Mouse (Mus musculus) stomach, embryonic 16.5 days (tissue): ENCODE measurements around the gene Sfxn1. TPM values are rescaled to one million over a fixed set of nuclear protein-coding genes. Genes with fewer than 3 reads are reported as not detected.

Experiments used
- ATAC-seq: fragments of 200-750 bp; cut with Nextera tagmentation; 2 replicates; pipeline ENCODE4 v1.8.0; 2017; ENCODE audit warnings: moderate number of reproducible peaks, moderate TSS enrichment; ENCODE audit not compliant: insufficient read depth, low FRiP score
- H3K27ac ChIP-seq: fragments of 300-500 bp; sonication (generic); 2 replicates; pipeline ENCODE4 v1.5.1; 2014; ENCODE audit warnings: low read length
- H3K27me3 ChIP-seq: fragments of 300-500 bp; sonication (generic); 2 replicates; pipeline ENCODE4 v1.6.1; 2014; ENCODE audit warnings: low read length, control low read depth, mixed read lengths; ENCODE audit not compliant: control insufficient read depth, insufficient read depth
- H3K36me3 ChIP-seq: fragments of 300-500 bp; sonication (generic); 2 replicates; pipeline ENCODE4 v1.6.1; 2014; ENCODE audit warnings: low read length; ENCODE audit not compliant: control insufficient read depth, insufficient read depth
- H3K4me1 ChIP-seq: fragments of 300-500 bp; sonication (generic); 2 replicates; pipeline ENCODE4 v1.6.1; 2014; ENCODE audit warnings: low read length, control low read depth, mixed read lengths; ENCODE audit not compliant: control insufficient read depth, insufficient read depth
- H3K4me2 ChIP-seq: fragments of 300-500 bp; sonication (generic); 2 replicates; pipeline ENCODE4 v1.6.1; 2014; ENCODE audit warnings: low read depth, low read length, mixed read lengths
- H3K4me3 ChIP-seq: fragments of 300-500 bp; sonication (generic); replicated peaks from 2 replicates; pipeline ENCODE4 v1.5.1; 2014; ENCODE audit warnings: mild to moderate bottlenecking, low read length
- H3K9ac ChIP-seq: fragments of 300-500 bp; sonication (generic); 2 replicates; pipeline ENCODE4 v1.6.1; 2014; ENCODE audit warnings: low read length
- H3K9me3 ChIP-seq: fragments of 300-500 bp; sonication (generic); replicated peaks from 2 replicates; pipeline ENCODE4 v1.6.1; 2016; ENCODE audit warnings: low read length, control low read depth; ENCODE audit not compliant: control insufficient read depth
- WGBS: fragments of 180-500 bp; shearing (Covaris S2); extraction: QIAGEN DNeasy Blood & Tissue Kit; methylation state at CpG from one replicate; pipeline ENCODE4 v1.1.7; 2014; 5-methylcytosine and 5-hydroxymethylcytosine counted together
- polyA plus RNA-seq: library from polyadenylated mRNA; unstranded; fragments of >200 nt; fragmentation: Nextera tagmentation; extraction: Ambion mirVana; gene quantifications from 2 replicates; pipeline ENCODE4 v1.2.1, GENCODE M21; 2015

Sfxn1 gene
- polyA plus RNA-seq, 1 experiment from 2014 or later, result 64.0 TPM

GRCm38 (mm10) chr13:54143788-54144187, 72.1 kb downstream of the Sfxn1 start:
- no peaks in the 10 kb centered on the region for H3K27me3 ChIP-seq
- no peak for ATAC-seq
- 61% methylated on average over 5 of the region's 5 CpGs for WGBS

GRCm38 (mm10) chr13:54144624-54145023, 73.0 kb downstream of the Sfxn1 start:
- H3K27me3 ChIP-seq, result no peaks in the 10 kb centered on the region
- H3K9ac ChIP-seq, result no peak overlapping the region
- no peak overlapping the region for H3K4me2 ChIP-seq
- no peak overlapping the region for H3K27ac ChIP-seq
- no peaks in the 10 kb centered on the region; the same call in 1 of the 2 replicates for H3K9me3 ChIP-seq
- 67% methylated on average over 5 of the region's 5 CpGs for WGBS
- no peaks in the 10 kb centered on the region for H3K4me1 ChIP-seq
- ATAC-seq, result no peak
- no peaks in the 10 kb centered on the region for H3K36me3 ChIP-seq
- no peak overlapping the region for H3K4me3 ChIP-seq

More at GRCm38 (mm10) chr13:54143788-54144187, 72.1 kb downstream of the Sfxn1 start:
- no peak overlapping the region for H3K9ac ChIP-seq
- no peaks in the 10 kb centered on the region; the same call in 1 of the 2 replicates for H3K9me3 ChIP-seq
- H3K27ac ChIP-seq, result no peak overlapping the region
- no peak overlapping the region for H3K4me2 ChIP-seq
- H3K4me1 ChIP-seq, result no peaks in the 10 kb centered on the region
- H3K4me3 ChIP-seq, result no peak overlapping the region
- H3K36me3 ChIP-seq, result no peaks in the 10 kb centered on the region

GRCm38 (mm10) chr13:54147328-54147727, 75.7 kb downstream of the Sfxn1 start:
- no peak for ATAC-seq

GRCm38 (mm10) chr13:54152421-54152820, 80.8 kb downstream of the Sfxn1 start:
- Histone ChIP-seq H3K27ac (no peak overlapping the region), H3K4me3 (no peak overlapping the region), H3K4me1 (no peaks in the 10 kb centered on the region), H3K4me2 (no peak overlapping the region), H3K9me3 (no peaks in the 10 kb centered on the region), H3K9ac (no peak overlapping the region), H3K36me3 (no peaks in the 10 kb centered on the region), H3K27me3 (no peaks in the 10 kb centered on the region)
- no peak for ATAC-seq
- WGBS, result 74% methylated on average over 1 of the region's 1 CpGs

More at GRCm38 (mm10) chr13:54147328-54147727, 75.7 kb downstream of the Sfxn1 start:
- Histone ChIP-seq H3K27ac (no peak overlapping the region), H3K36me3 (no peaks in the 10 kb centered on the region), H3K9ac (no peak overlapping the region), H3K4me3 (no peak overlapping the region), H3K9me3 (no peaks in the 10 kb centered on the region; the same call in 1 of the 2 replicates), H3K4me1 (no peaks in the 10 kb centered on the region), H3K4me2 (no peak overlapping the region), H3K27me3 (no peaks in the 10 kb centered on the region)
- 62% methylated on average over 1 of the region's 1 CpGs for WGBS

- no peak for ATAC-seq
- Histone ChIP-seq H3K9ac (no peak overlapping the region), H3K4me3 (no peak overlapping the region), H3K36me3 (no peaks in the 10 kb centered on the region), H3K27ac (no peak overlapping the region), H3K4me2 (no peak overlapping the region), H3K27me3 (no peaks in the 10 kb centered on the region), H3K9me3 (no peaks in the 10 kb centered on the region), H3K4me1 (no peaks in the 10 kb centered on the region)
- 58% methylated on average over 7 of the region's 7 CpGs for WGBS
Observed at GRCm38 (mm10) chr13:54152911-54153310, 81.2 kb downstream of the Sfxn1 start.

GRCm38 (mm10) chr13:54153672-54154218, 82.1 kb downstream of the Sfxn1 start:
- no peak overlapping the region for H3K9ac ChIP-seq
- H3K27me3 ChIP-seq, result no peaks in the 10 kb centered on the region
- no peak overlapping the region for H3K27ac ChIP-seq
- no peaks in the 10 kb centered on the region for H3K36me3 ChIP-seq
- no peak overlapping the region for H3K4me3 ChIP-seq
- 21% methylated on average over 9 of the region's 9 CpGs for WGBS
- no peak overlapping the region for H3K4me2 ChIP-seq
- H3K9me3 ChIP-seq, result no peaks in the 10 kb centered on the region
- H3K4me1 ChIP-seq, result no peaks in the 10 kb centered on the region
- no peak for ATAC-seq

- WGBS, result 75% methylated on average over 2 of the region's 2 CpGs
Observed at GRCm38 (mm10) chr13:54155822-54156221, 84.2 kb downstream of the Sfxn1 start.

More at GRCm38 (mm10) chr13:54155822-54156221, 84.2 kb downstream of the Sfxn1 start:
- Histone ChIP-seq H3K27ac (no peak overlapping the region), H3K4me3 (no peak overlapping the region), H3K4me1 (no peaks in the 10 kb centered on the region), H3K4me2 (no peak overlapping the region), H3K36me3 (no peaks in the 10 kb centered on the region), H3K9ac (no peak overlapping the region), H3K9me3 (no peaks in the 10 kb centered on the region), H3K27me3 (no peaks in the 10 kb centered on the region)
- no peak for ATAC-seq

Other genes starting within 250 kb of the Sfxn1 start
- 0.49 and 0.55 TPM in 2 replicates for gene Drd1, start 16.2 kb upstream of the Sfxn1 start, polyA plus RNA-seq
- gene Hrh2, start 120.3 kb downstream of the Sfxn1 start, polyA plus RNA-seq, result 0.28 and 0.64 TPM in 2 replicates